Mouse (Mus musculus): ENCODE data around the gene Atp8b4.

DNA sequence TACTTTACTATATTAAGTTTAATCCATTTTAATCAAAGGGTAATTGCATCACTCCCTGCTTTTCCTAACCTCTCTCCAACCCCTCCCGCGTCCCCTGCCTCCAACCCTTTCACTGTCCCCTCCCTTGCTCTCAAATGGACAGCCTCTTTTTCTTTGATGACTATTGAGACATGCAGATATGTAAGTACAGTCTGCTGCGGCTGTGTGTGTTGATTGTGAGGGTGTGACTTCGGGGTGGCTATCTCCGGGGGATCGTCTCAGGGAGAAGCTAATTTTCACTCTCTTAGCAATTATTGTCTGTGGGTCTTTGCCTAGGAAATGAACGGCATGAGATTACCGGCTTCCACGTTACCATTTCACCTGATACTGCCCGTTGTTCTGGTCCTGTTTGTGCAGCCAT is 21.0 kb upstream of the Atp8b4 start:
- TF ChIP-seq CTCF (IDR thresholded peaks at IDR 0.05; ENCODE audit: low read depth) (no peak), EP300 (IDR thresholded peaks at IDR 0.05; ENCODE audit: low read depth) (no peak)
